Mouse (Mus musculus) regulatory T cell (primary cell): ENCODE results near the gene Lcmt1.

Source experiments
- in situ Hi-C: fragments of 300-600 bp; cut with MboI, MseI; formaldehyde crosslinking; loops from one replicate; pipeline ENCODE4 v1.15.1; 2025; ENCODE audit warnings: high pct_unique_total_duplicates

The Lcmt1 gene

DNA sequence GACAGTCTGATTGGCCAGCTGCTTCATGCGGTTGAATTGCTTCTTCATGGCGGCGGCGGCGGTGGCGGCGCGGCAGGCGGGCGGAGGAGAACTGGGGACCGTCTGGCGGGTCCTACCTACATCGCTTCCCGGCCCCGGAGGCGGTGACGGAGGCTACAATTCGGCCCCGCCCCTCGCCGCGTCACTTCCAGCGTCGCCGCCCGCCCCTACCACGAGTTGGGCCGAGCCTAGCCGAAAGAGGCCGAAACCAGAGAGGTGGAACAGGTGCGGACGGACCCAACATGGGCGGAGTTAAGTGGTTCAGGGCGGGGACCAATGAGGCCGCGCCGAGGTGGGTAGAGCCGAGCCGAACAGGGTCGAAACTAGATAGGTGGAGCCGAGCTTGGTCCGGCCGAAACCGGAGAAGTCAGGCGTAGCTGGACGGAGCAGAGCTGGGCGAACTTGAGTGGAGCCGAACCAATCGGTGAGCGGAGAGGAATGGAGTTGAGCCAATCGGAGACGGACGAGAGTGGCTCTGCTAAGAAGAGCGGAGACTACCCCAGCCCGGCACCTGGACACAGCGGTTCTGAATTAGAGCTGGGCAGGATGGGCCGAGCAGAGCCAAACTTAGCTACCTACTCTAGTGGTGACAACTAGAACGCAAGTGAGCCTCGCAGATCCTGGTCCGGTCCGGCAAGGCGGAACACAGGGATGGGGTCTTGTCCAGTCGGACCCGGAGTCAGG is at the start of gene Lcmt1, which contains the start of gene Arhgap17:
Lcmt1 (plus strand) TSS at position 26 of the 723 bp plus-strand sequence.
Arhgap17 (minus strand) TSS at position 157 of the 723 bp plus-strand sequence.
- in situ Hi-C loops: loop anchor here (5.0 kb wide), 1 partner anchor 48 kb away; no protein-coding TSS in a partner anchor

DNA sequence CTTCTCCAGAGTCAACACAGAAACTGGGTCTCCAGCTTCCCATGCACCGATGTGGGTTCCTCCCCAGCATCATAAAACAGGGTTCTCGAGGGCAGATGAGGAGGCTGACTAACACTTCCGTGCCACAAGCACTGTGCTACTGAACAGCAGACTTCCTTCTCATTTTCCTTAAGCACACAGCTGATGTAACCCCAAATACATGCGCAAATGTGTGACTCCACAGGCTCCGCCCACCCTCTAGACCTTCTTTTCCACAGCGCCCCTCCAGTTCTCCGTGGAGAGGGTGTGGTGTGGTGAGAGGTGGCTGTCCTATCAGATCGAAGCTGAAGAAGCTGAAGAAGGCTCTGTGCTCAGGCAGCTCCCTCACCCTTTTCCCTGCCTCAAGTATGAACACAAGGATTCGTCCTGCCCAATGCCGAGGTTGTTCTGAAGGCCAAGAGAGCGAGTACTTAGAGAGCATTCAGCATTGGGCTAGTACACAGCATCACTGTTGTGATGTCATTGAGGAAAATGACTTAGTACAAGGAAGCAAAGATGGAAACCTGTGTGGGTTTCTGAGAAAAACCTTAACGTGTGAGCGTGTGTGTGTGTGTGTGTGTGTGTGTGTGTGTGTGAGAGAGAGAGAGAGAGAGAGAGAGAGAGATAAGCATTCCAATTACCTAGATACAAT is 47.0 kb upstream of the Lcmt1 start:
- in situ Hi-C loops: loop anchor here (5.0 kb wide), 1 partner anchor 50 kb away; no protein-coding TSS in a partner anchor

DNA sequence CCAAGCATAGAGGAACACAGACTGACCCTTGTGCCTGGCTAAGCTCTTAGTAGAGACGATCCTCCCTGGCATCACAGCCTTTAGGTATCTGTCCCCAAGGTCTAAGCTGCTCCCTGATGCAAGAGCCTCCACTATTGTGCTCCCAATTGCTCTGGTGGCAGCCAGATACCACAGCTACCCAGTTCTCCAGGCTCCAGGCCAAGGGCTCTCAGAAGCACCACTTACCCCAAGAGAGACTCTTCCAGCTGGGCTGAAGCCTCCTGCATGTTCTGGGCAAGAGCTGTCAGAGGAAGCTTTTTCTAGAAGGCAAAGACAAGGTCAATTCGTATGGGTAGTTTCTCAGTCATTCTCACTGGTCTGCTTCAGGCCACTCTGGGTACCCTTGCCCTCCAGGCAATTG is 46.2 kb upstream of the Lcmt1 start:
- in situ Hi-C loops: loop anchor here (5.0 kb wide), 1 partner anchor 49 kb away; no protein-coding TSS in a partner anchor

- in situ Hi-C loops: loop anchor here (5.0 kb wide), 1 partner anchor 48 kb away; no protein-coding TSS in a partner anchor
Measured at GRCm38 (mm10) chr7:123324105-123324504, 45.5 kb upstream of the Lcmt1 start.

- in situ Hi-C loops: no loop called here
Measured at GRCm38 (mm10) chr7:123326062-123326461, 43.5 kb upstream of the Lcmt1 start.

GRCm38 (mm10) chr7:123326901-123327300 is 42.7 kb upstream of the Lcmt1 start:
- in situ Hi-C loops: no loop called here

- in situ Hi-C loops: no loop called here
Measured at GRCm38 (mm10) chr7:123327909-123328308, 41.7 kb upstream of the Lcmt1 start.

DNA sequence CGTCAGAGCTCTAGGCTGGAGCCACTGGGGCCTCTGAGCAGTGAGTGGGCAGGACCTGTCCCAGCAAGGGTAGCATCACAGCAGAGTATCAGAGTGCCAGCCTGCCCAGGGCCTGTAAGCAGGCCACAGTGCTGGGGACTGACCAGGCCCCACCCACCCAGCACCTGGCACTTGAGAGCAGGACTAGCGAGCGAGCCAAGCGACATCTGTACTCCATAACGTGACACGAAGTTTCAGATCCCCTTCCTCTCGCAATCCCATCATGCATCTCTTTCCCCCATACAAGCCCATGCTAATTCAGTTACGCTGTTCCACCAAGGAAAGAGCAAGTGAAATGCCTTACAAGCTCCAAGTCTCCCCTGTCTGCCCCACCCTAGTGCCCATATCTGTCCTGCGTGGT is 39.1 kb upstream of the Lcmt1 start:
- in situ Hi-C loops: no loop called here

- in situ Hi-C loops: no loop called here
Measured at GRCm38 (mm10) chr7:123336322-123336721, 33.3 kb upstream of the Lcmt1 start.

DNA sequence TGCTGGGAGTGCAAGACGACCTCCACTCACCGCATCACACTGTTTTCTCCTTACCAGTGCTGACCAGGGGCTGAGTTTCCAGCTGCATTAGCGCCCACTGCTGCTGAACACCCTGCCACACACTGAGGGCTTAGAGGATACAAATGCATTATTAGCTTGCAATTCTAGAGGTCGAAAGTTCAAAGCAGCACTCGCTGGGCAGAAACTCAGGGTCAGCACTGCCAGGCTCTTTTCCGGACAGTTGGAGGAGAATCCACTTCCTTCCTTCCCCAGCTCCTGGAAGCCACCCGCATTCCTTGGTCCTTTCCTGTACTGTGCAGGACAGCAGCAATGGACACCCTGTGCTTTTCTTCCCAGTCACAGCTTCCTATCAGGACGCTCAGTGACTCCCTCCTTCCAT is 31.2 kb upstream of the Lcmt1 start:
- in situ Hi-C loops: no loop called here

GRCm38 (mm10) chr7:123341896-123342295 is 27.7 kb upstream of the Lcmt1 start:
- in situ Hi-C loops: no loop called here

DNA sequence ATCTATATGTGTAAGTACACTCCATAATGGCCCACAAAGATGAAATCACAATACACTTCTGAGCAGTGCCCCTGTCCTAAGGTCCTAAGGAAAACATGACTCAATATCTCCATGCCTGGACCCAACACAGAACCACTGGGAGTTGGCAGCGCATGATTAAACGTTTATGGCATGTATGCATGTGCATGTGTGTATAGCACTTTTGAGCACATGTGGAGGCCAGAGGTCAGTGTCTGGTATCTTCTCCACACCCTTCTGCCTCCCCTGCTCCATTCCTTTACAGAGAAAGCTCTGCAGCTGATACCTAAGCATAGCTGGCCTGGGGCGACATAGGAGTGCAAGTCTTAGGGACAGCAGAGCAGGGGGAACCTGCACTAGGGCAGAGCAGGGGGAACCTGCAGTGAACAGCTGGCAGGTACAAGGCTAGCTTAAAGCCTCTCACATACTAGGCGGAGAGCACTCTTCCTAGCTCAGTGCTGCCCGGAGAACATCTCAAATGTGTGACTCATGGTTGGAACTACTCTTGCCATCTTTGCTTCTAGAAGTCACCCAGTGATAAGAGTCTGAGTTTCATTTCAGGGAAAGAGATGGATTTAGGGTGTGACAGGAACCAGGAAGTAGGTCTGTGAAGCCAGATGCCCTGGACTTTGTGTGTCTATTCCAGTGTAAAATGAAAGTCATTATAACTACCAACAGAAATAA is 25.4 kb upstream of the Lcmt1 start:
- in situ Hi-C loops: no loop called here

GRCm38 (mm10) chr7:123345041-123345544 is 24.5 kb upstream of the Lcmt1 start:
- in situ Hi-C loops: no loop called here

DNA sequence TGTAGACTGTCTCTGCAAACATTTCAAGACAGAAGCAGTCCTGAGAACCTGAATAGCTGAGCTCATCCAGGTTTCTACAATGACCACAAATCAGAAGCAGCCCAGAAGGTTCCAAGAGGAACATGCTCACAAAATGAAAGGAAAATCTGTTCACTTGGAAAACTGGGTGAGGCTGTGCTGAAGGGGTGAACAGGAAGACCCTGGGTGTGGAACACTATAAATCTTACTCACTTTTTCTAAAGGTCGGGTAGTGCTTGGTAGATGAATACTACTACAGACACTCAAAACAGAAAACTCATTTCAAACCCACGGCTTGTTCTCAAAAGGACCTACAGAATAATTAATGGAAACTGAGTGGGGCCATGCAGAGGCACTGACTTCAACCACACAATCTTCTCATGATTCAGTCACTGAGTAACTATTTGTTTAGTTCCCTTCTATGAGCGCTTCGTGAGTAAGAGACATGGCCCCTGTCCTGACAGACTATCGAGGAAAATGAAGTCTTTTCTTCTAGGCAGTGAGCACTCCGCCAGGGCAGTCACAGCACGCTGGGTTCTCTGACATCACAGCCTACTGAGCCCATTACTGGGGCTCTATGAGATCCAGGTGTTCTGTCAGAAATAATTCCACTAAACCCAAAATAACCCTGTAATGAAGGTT is 22.8 kb upstream of the Lcmt1 start:
- in situ Hi-C loops: no loop called here

- in situ Hi-C loops: no loop called here
Measured at GRCm38 (mm10) chr7:123349813-123350212, 19.8 kb upstream of the Lcmt1 start.

DNA sequence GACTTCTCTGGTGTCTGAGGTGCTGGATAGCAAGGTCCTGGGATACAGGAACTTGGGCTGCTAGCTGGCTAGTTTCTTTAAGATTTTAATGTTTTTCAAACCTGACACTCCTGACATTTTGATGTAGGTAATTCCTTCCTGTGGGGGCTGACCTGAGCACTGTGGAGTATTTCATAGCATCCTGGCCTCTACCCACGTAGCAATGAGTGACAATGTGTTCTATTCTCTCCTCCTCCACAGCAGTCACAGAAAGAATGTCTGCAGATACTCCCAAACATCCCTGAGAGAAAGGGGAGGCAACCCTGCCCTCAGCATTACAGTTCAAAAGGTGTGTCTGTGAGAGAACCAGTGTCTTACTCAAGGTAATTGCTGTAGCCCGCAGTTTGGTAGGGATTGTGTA is 19.3 kb upstream of the Lcmt1 start:
- in situ Hi-C loops: no loop called here

GRCm38 (mm10) chr7:123353081-123353480 is 16.5 kb upstream of the Lcmt1 start:
- in situ Hi-C loops: no loop called here

DNA sequence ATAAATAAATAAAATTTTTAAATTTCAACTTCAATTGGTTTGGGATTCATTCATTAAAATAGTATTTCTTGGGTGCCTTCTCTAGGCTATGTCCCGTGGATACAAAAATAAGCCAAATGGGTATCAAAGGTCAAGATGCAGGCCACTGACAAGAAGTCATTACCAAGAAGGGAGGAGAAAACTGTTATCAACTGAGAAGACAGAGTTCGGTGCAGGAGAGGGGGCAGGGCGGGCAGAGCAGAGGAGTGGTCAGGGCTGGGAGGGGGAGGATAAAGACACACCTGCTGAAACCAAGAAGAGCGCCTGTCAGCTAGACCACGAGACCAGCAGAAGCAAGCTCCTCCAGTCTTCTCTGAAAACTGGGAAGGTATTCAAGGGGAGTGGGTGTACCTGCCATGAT is 15.7 kb upstream of the Lcmt1 start:
- in situ Hi-C loops: no loop called here

DNA sequence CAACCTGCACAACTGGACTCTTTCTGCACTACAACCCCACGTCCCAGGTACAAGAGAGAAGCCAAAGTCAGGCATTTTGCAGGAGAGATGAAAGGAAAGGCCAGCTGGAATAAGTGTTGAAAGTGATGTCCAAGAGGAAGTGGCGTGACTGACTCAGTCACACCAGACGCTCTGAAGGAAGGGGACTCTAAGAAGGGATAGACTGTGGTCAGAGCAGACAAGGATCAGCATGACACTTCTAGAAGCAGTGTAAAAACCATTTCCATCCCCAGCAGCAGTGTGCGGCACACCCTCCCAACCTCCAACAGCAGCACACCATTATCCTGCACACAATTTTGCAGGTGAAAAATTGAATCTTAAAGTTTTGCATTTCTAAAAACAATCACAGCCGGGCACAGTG is 15.2 kb upstream of the Lcmt1 start:
- in situ Hi-C loops: no loop called here

GRCm38 (mm10) chr7:123354851-123355250 is 14.7 kb upstream of the Lcmt1 start:
- in situ Hi-C loops: no loop called here

DNA sequence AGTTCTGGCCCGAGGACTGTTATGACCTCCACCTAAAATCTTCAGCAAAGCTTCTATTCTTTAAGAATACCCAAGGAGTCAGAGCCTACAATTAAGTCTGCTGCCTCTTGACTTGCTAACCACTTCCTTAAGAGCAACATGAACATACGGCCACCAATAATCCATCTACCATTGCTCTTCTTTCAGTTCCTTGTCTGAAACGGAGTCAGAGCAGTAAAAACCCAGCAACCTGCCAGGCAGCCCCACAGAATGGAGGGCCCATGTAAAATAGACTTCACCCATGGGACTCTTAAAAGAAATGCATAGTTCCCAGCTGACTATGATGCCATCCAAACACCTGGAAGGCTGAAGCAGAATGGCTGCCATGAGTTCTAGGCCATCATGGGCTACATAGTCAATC is 13.4 kb upstream of the Lcmt1 start:
- in situ Hi-C loops: no loop called here

DNA sequence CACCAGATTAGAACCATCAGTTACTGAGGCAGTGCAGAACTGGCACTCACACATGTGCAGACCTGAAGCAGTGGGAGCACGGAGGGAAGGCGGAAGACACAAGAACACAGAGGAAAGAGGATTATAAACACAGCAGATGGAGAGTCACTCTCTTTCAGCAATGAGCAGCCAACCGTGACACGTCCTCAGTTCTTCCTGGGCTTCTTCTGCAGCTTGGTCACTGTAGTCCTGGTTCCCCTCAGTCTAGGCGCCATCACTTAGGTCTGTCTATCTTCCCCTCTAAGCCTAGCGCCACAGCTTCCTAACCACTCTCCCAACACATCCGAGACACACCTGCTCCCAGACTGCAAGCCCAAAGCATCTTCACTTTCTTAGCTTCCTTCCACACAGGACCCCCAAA is 10.5 kb upstream of the Lcmt1 start:
- in situ Hi-C loops: no loop called here
